Mouse (Mus musculus): ENCODE results near the gene Dpp10.
A peak's percentile ranks its signal among the peaks of the same experiment; 100 is the strongest.

The Dpp10 gene

GRCm38 (mm10) chr1:123923907-123924306, 121.5 kb downstream of the Dpp10 start:
- ATAC-seq (ENCODE audit: low TSS enrichment) = peak; percentile 85

DNA sequence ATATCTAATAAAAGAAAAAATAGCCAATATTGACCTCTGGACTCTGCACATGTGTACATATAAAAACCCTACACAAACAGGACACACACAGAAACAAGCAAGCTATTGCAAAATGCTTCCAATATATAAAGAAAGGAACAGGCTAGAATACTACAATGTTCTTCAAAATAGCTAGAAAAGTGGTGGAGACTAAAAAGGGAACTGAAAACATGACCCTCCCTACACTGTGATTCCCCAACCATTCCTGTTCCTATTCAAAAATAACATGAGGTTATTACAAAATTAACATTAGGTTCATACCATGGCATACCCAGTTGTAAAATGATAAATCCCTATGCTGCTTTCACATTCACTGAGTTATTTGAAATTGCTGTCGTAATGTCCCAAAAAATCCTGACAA, 125.8 kb downstream of the Dpp10 start:
- ATAC-seq (ENCODE audit: low TSS enrichment) = no peak

- peak; percentile 89 for ATAC-seq (ENCODE audit: low TSS enrichment)
These were observed 142.7 kb downstream of the Dpp10 start for GRCm38 (mm10) chr1:123902628-123903027.

DNA sequence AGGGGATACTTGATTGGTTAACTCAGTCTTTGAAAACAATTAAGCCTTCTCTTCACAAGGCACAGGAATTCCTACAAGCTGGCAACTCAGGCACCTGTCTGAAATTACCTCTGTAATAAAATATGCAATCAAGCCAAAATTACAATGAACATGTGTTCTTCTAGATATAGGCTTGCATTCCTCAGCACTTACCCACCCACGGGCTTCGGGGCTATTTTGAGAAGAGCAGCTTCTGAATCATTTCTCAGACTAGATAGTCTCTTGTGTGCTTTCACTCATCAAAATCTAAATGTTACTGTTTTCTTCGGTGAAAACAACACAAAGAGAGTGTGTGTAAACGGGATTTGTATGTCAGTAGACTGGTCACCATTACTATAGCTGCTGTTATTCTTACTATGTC, 144.1 kb downstream of the Dpp10 start:
- ATAC-seq (ENCODE audit: low TSS enrichment) = peak; percentile 84

GRCm38 (mm10) chr1:123887243-123887642, 158.1 kb downstream of the Dpp10 start:
- no peak for ATAC-seq (ENCODE audit: low TSS enrichment)

DNA sequence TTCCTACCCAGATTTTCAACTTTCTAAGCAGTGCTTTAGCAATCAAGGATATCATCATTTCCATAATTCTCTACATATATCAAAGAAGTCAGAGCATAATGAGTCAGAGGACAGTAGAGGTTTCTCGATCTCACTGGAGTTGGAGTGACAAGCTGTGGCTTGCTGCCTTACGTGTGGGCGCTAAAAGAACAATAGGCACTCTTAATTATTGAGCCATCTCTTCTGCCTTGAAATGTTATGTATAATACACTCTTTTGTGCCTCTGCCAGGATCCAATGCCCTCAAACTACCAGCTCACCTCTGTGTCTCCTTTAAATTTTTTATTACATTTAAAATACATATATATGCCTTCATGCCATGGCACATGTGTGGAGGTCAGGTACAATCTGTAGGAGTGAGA, 198.5 kb downstream of the Dpp10 start:
- ATAC-seq (ENCODE audit: low TSS enrichment) = no peak

DNA sequence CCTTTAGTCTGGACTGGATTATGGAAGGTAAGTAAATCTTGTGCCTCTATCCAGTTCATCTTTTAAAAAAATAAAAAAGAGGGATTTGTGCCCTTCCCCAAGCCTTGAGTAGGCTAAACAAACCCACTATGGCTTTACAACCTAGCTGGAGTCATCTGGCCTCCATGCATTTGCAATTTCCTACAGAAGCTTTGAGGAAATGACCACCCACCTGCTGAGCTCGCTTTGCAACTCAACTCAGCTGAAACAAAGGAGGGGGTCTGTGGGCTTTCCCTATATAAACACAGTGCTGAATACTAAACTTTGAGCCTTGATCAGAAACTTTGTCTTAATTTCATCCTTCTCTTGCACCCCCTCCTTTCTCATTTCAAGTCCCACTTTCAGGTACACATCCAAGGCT, 244.2 kb downstream of the Dpp10 start:
- no peak for ATAC-seq (ENCODE audit: low TSS enrichment)

DNA sequence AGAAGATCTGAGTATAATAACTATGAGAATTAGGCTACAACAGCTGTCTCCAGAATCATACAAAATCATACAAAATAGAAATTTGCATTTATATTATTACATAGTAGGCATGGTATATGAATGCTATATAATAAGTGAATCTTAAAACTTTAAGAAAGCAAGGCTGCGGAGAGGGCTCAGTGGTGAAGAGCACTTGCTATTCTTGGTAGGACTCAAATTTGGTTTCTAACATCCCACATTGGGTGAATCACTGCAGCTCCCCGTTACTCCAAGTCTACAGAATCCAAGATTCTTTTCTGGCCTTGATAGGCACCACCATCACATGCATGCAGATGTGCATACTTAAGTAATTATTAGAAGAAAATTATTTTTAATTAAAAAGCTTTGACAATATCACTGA, 279.8 kb downstream of the Dpp10 start:
- ATAC-seq (ENCODE audit: low TSS enrichment) = peak; percentile 93

DNA sequence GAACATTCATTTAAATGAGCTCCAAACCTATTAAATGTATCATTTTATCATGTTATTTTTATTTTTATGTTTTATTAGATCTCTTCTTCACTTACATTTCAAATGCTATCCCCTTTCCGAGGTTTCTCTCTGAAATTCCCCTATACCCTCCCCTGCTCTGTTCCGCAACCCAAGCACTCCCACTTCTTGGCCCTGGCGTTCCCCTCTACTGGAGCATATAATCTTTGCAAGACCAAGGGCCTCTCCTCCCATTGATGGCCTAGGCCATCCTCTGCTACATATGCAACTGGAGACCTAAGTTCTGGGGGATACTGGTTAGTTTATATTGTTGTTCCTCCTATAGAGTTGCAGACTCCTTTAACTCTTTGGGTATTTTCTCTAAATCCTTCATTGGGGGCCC, 283.1 kb downstream of the Dpp10 start:
- no peak for ATAC-seq (ENCODE audit: low TSS enrichment)

GRCm38 (mm10) chr1:123756055-123756454, 289.3 kb downstream of the Dpp10 start:
- ATAC-seq (ENCODE audit: low TSS enrichment) = peak; percentile 77; the same call in 1 of the 2 replicates

GRCm38 (mm10) chr1:123707292-123707691, 338.1 kb downstream of the Dpp10 start:
- peak; percentile 56 for ATAC-seq (ENCODE audit: low TSS enrichment)

DNA sequence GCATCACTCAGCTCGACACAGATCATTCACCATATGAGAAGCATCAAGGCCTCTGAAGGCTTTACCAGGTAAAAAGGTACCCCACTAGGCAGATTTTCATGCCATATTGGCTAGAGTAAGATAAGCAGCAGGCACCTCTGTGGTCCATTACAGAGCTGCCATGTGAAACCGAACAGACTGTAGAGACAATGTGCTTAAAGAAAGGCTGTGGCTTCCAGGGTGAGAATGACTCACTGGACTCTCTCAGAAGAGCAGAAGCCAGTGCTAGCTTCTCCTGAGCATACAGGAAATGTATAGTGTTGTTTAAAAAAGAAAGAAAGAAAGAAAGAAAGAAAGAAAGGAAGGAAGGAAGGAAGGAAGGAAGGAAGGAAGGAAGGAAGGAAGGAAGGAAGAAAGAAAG, 386.9 kb downstream of the Dpp10 start:
- peak; percentile 86; the same call in 1 of the 2 replicates for ATAC-seq (ENCODE audit: low TSS enrichment)

- no peak for ATAC-seq (ENCODE audit: low TSS enrichment)
These were observed 388.8 kb downstream of the Dpp10 start for GRCm38 (mm10) chr1:123656607-123657006.

GRCm38 (mm10) chr1:123637897-123638296, 407.5 kb downstream of the Dpp10 start:
- no peak for ATAC-seq (ENCODE audit: low TSS enrichment)

DNA sequence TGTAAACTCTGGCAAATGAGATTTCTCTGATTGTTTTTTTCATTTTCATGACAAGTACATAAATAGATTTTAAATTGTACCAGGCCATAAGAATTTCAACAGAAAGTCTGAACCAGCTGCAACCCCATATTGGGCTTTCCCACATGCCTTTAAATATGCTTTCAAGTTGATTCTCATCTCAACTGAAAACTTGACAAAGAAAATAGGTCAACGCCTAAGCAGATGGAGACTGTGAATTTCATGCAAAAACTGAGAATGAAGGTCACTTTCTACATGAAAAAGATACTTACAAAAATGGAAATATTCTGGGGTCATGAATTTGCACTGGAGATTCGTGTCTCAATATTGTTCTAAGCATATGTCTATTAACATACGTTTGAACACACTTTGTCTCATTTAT, 417.1 kb downstream of the Dpp10 start:
- peak; percentile 54 for ATAC-seq (ENCODE audit: low TSS enrichment)

- no peak for ATAC-seq (ENCODE audit: low TSS enrichment)
These were observed 460.5 kb downstream of the Dpp10 start for GRCm38 (mm10) chr1:123584857-123585256.

DNA sequence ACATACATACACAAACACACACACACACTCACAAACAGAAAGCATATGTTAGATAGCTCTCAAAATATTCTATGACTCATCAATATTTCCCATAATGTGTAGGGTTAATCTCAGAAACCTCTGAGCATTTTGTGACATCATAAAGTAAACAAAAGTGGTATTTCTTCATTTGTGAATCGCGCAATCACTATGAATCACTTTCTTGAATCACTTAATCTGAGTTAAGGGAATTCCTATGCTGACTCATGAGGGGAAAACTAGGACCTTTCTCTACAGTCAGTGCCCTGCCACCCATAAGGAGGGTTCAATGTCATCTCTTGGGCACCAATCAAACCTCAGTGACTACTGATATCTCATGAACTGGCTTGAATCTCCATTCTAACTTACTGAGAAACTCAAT, 465.2 kb downstream of the Dpp10 start:
- no peak for ATAC-seq (ENCODE audit: low TSS enrichment)

- ATAC-seq (ENCODE audit: low TSS enrichment) = no peak
These were observed 471.6 kb downstream of the Dpp10 start for GRCm38 (mm10) chr1:123573713-123574112.

DNA sequence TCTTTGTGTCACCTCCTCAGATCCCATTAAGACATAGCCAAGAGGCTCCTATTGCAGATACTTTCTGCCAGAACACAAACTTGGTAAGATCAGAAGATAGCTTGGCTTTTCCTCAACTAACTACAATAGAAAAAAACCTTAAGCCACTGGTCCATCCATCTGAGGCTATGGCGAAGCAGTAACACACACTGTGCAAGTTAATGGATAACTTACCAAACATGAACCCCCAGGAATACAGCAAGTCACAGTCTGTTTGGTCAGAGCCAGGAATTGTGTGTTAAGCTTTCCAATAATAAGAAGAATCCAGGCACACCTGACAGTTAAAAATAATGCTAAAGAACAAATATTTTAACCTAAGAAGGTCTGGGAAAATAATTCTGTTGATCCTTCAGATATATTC, 502.9 kb downstream of the Dpp10 start:
- no peak for ATAC-seq (ENCODE audit: low TSS enrichment)

- no peak for ATAC-seq (ENCODE audit: low TSS enrichment)
These were observed 577.6 kb downstream of the Dpp10 start for GRCm38 (mm10) chr1:123467729-123468128.

DNA sequence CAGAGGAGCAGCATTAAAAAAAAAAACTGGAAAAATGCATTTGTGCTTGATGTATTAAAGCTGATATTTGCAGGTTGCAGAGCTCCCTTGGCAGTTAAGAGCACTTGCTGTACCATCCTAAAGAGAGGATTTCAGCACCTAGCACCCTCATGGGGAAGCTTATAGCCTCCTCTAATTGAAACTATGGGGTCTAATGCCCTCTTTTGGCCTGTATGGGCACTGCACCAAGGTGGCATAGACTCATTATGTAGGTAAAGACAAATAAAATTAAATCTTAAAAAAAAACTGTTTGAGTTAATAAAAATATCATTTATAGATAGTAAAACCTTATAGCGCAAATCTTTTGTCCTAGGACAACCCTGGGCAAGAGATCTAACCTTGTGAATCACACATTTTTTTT, 631.2 kb downstream of the Dpp10 start:
- no peak for ATAC-seq (ENCODE audit: low TSS enrichment)

DNA sequence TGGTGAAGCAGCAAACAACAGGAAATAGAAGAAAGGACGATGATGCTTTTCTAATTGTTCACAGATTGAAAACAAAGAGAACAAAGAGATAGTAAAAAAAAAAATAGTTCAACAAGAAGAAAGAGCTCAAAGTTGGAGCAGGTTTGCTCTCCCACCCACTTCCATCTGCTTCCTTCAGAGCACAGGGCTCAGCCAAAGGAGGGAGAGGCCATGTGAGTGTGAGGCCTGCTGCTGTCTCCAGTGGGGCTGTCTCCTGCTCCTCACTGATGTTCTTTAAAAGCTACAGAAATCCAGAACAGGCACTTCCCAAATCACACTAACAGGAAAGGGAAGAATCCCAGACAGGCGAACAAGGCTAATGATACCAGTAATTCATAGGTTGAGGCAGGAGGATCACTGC, 694.1 kb downstream of the Dpp10 start:
- peak; percentile 81 for ATAC-seq (ENCODE audit: low TSS enrichment)

DNA sequence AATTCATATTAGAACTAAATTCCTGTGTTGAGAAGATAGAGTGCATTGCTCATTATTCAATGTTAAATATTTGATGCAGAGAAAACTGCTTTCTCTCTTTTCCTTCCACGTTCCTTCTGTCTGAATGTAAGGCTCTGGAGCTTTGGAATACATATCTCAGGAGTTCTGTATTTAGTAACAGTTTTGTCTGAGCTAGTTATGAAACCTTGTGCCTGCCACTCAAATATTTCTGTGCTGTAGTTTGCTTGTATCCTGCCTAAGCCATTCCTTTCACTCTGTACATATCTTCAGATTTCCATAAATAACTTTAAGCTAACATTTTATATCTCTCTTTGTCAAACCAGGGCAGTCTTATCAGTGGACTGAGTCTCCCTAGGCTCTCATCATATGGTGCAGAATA, 707.5 kb downstream of the Dpp10 start:
- ATAC-seq (ENCODE audit: low TSS enrichment) = peak; percentile 98

DNA sequence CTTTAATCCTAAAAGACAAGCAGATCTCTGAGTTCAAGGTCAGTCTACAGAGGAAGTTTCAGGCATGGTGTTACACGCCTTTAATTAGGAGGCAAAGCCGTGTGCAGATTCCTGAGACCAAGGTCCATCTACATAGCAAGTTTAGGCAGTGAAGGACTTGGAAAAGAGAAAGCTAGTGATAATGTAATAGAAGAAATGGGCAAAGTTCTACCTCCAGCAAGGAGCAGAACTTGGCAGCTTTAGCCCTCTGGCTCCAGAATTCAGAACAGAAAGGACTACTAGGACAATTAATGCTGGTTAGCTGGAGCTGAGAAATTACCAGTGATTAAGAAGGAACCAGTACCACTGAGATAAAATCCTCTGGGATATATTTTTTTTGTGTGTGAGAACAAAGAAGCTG, 728.5 kb downstream of the Dpp10 start:
- no peak for ATAC-seq (ENCODE audit: low TSS enrichment)

Data from frontal cortex, adult (tissue).